Mouse (Mus musculus): ENCODE data around the gene Abhd17a. TPM values are rescaled to one million over a fixed set of nuclear protein-coding genes. Genes with fewer than 3 reads are reported as not detected.
A peak's percentile ranks its signal among the peaks of the same experiment; 100 is the strongest.

Abhd17a gene
- polyA plus RNA-seq, 1 experiment from 2014 or later: 84.9 TPM

DNA sequence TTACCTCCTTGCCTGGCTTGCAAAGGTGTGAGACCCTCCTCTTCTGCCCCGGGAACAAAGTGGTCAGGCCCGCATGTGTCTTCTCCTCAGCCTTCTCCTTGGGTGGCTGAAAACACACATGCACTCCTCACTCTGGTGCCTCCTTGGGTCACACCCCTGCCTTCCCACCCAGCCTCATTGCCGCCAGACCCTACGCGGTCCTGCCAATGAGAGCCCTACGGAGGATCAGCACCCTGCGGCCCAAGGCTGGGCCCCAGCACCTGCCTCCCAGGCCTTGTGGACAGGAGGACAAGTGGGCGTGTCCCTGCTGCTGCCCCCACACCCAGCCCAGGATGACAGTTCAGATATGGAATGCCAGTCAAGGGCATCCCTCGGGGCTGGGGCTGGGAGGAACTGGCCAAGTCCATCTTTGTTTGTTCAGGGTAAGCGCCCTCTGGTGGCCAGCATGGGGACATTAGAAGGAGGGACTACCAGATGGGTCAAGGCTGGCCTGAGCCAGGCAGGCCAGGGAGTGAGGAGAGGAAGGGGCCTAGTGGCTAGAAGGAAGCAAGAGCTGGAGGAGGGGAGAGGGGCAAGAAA is 41.6 kb downstream of the Abhd17a start:
- DNase-seq (ENCODE audit: low spot score): peak; percentile 78
- no peaks in the 10 kb centered on the region for H3K27me3 ChIP-seq (replicated peaks; ENCODE audit: low read depth, poor library complexity, severe bottlenecking)
- no peak overlapping the region for H3K27ac ChIP-seq (replicated peaks)
- peaks cover 80% of the 10 kb centered on the region for H3K36me3 ChIP-seq (replicated peaks)
- H3K9me3 ChIP-seq: no peaks in the 10 kb centered on the region
- 76% methylated on average over 10 of the region's 10 CpGs for WGBS
- peaks cover 16% of the 10 kb centered on the region; the same call in 1 of the 2 replicates for H3K4me1 ChIP-seq
- H3K4me3 ChIP-seq: peak overlapping the region; percentile 9; the same call in 1 of the 2 replicates

DNA sequence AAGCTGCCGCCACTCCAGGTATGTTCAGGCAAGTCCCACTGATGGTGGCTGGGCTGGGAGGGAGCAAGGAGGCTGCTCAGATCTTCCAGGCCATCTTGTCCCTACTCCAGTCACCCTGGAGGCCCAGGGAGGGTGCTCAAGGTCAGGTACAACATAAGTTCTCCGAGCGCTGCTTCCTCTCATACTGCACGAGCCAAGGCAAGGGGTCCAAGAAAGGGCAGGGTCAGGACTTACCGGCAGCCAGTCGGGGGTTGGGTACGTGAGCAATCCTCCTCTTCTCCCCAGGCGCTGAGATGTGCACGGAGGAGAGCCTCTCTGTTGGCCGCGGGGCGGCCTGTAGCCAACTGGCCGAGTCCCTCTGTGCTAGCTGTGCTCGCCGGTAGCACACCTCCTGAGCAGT is 42.6 kb downstream of the Abhd17a start:
- Histone ChIP-seq H3K4me3 (no peak overlapping the region), H3K36me3 (replicated peaks) (peaks cover 87% of the 10 kb centered on the region), H3K9me3 (no peaks in the 10 kb centered on the region), H3K27me3 (replicated peaks; ENCODE audit: low read depth, poor library complexity, severe bottlenecking) (no peaks in the 10 kb centered on the region), H3K4me1 (peaks cover 9% of the 10 kb centered on the region; the same call in 1 of the 2 replicates), H3K27ac (replicated peaks) (no peak overlapping the region)
- no peak for DNase-seq (ENCODE audit: low spot score)
- WGBS: 93% methylated on average over 15 of the region's 15 CpGs

DNA sequence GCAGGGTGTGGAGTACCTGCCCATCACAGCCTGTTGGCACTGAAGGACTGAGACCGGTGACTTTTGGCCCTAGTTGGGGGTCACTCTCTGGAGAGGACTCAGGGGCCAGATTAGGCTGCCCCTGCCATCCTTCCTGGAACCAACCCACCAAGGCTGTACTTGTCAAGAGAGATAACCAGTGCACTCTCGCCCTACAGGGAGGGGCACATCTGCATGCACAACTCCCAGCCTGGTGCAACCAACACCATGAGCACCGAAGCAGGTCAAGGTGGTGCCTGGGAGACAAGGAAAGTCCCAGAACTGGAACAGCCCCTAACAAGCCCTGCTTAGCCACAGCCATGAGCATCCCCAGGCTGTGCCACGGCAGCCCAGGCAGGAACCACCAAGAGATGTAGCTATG is 43.2 kb downstream of the Abhd17a start:
- DNase-seq (ENCODE audit: low spot score): no peak
- H3K4me3 ChIP-seq: no peak overlapping the region
- no peaks in the 10 kb centered on the region for H3K9me3 ChIP-seq
- no peak overlapping the region for H3K27ac ChIP-seq (replicated peaks)
- H3K27me3 ChIP-seq (replicated peaks; ENCODE audit: low read depth, poor library complexity, severe bottlenecking): no peaks in the 10 kb centered on the region
- 96% methylated on average over 4 of the region's 4 CpGs for WGBS
- H3K36me3 ChIP-seq (replicated peaks): peaks cover 91% of the 10 kb centered on the region
- peaks cover 9% of the 10 kb centered on the region; the same call in 1 of the 2 replicates for H3K4me1 ChIP-seq

DNA sequence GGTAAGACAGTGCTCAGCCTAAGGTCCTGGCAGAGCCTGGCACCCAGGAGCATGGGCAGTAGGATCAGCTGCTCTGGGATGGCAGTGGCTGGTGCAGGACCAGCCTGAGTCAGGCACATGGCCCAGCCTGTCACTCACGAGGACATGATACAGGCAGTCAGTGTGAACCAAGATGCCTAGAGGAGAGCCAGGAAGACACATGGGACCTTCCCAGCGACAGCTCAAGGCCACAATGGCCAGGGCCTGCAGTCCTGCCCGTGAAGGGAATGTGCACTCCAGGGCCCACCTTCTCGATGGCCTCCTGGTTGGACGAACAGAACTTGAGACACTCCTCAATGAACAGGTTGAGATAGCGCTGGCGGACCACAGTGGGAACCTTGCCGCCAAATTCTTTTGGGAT is 44.6 kb downstream of the Abhd17a start:
- Histone ChIP-seq H3K4me3 (no peak overlapping the region), H3K27ac (replicated peaks) (no peak overlapping the region), H3K36me3 (replicated peaks) (peaks cover 100% of the 10 kb centered on the region), H3K4me1 (peaks cover 9% of the 10 kb centered on the region; the same call in 1 of the 2 replicates), H3K27me3 (replicated peaks; ENCODE audit: low read depth, poor library complexity, severe bottlenecking) (no peaks in the 10 kb centered on the region), H3K9me3 (no peaks in the 10 kb centered on the region)
- no peak for DNase-seq (ENCODE audit: low spot score)
- 91% methylated on average over 8 of the region's 8 CpGs for WGBS

DNA sequence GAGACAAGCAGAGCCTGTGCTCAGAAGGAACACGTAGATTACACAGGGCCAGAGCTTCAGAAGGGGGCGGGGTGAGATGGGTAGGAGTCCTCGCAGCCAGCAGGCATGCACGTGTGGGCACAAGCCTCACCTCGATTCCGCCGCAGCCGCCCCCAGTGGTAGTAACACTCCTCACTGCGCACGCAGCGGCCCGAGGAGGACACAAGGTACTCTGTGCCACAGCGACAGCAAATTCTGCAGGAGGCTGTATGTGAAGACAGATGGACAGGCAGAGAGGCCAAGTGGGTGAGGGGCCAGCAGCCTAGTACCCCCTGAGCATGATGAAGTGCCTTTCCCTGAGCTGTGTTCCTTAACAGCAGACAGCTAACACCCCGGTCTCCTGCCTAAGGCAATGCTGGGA is 46.3 kb downstream of the Abhd17a start:
- no peak for DNase-seq (ENCODE audit: low spot score)
- Histone ChIP-seq H3K27ac (replicated peaks) (no peak overlapping the region), H3K9me3 (no peaks in the 10 kb centered on the region), H3K36me3 (replicated peaks) (peaks cover 83% of the 10 kb centered on the region), H3K4me1 (peaks cover 11% of the 10 kb centered on the region), H3K4me3 (no peak overlapping the region), H3K27me3 (replicated peaks; ENCODE audit: low read depth, poor library complexity, severe bottlenecking) (peaks cover 3% of the 10 kb centered on the region; the same call in 1 of the 2 replicates)
- 96% methylated on average over 14 of the region's 14 CpGs for WGBS

DNA sequence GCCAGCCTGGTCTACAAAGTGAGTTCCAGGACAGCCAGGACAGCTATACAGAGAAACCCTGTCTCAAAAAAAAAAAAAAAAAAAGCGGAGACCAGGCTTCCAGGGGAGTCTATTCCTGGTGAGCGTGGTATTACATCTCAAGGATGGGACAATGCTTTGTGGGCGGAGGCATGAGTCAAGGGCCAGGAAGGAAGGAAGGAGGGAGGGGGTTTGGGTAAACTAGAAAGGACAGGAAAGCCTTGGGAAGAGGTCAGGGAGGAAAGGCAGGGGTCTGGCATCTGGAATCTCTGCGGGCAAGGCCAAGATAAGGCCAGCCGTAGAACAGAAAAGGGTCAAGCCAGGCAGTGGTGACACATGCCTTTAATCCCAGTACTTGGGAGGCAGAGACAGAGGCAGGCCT is 50.6 kb downstream of the Abhd17a start:
- Histone ChIP-seq H3K27ac (replicated peaks) (no peak overlapping the region), H3K36me3 (replicated peaks) (peaks cover 39% of the 10 kb centered on the region), H3K4me1 (peaks cover 27% of the 10 kb centered on the region), H3K27me3 (replicated peaks; ENCODE audit: low read depth, poor library complexity, severe bottlenecking) (peaks cover 46% of the 10 kb centered on the region), H3K4me3 (no peak overlapping the region), H3K9me3 (no peaks in the 10 kb centered on the region)
- WGBS: 38% methylated on average over 5 of the region's 5 CpGs
- DNase-seq (ENCODE audit: low spot score): no peak

DNA sequence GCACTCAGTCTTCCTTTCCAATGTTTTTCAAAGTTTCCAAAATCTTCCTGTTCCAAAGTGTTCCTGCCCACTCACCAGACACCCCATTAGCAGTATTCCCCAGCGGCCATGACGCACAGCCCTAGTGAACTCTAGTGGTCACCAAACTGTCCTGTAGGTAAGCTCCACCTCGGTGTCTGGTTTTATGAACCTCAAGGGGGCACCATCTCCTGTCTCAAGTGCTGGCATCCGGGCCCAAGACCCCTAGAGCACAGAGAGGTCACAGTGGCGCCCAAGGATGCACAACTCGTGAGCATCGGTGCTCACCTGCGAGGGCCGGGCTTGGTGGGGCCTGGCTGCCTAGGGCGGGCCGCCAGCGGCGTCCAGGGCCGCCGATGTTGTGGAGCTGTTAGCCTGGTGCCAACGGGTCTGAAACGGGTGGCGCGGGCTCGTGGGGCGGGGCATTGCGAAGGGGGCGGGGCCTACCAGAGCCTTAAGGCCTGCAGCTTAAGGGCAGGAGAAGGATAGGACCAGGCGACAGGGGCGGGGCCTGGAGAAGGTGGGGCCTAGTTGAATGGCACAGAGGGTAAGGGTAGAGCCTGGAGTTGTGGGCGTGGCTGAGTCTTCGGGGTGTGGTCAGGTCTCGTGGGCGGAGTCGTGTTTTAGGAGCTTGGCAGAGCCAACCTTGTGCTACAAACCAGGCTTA is 51.3 kb downstream of the Abhd17a start, which contains the start of gene Atp8b3:
Gene Atp8b3 (minus strand): TSS at position 415 of the 685 bp plus-strand sequence.
- Histone ChIP-seq H3K27ac (replicated peaks) (no peak within 1 kb of the TSS), H3K9me3 (no peaks in the 10 kb centered on the region), H3K4me3 (peak within 1 kb of the TSS; percentile 50), H3K4me1 (peaks cover 34% of the 10 kb centered on the region), H3K27me3 (replicated peaks; ENCODE audit: low read depth, poor library complexity, severe bottlenecking) (peaks cover 52% of the 10 kb centered on the region), H3K36me3 (replicated peaks) (peaks cover 33% of the 10 kb centered on the region)
- peak; percentile 83 for DNase-seq (ENCODE audit: low spot score)
- WGBS: 3% methylated on average over 30 of the region's 30 CpGs

DNA sequence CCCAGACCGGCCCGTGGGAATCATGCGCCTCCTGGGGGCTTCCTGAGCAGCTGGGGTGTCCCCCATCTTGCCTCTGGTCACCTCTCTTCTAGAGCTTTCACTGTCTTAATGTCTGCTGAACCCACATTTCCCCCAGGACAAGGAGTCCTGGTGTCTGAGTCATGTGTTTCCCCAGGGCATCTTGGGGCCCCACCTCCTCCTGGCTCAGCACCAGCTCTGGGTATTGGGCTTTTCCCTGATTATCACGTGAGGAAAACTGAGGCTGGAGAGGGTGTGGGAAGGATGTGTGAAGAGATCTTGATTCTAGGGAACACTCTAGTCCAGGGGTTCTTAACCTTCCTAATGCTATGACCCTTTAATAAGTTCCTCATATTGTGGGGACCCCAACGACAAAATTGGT is 52.0 kb downstream of the Abhd17a start:
- 60% methylated on average over 5 of the region's 5 CpGs for WGBS
- Histone ChIP-seq H3K27ac (replicated peaks) (no peak overlapping the region), H3K4me3 (no peak overlapping the region), H3K27me3 (replicated peaks; ENCODE audit: low read depth, poor library complexity, severe bottlenecking) (peaks cover 52% of the 10 kb centered on the region), H3K4me1 (peaks cover 37% of the 10 kb centered on the region), H3K9me3 (no peaks in the 10 kb centered on the region), H3K36me3 (replicated peaks) (peaks cover 26% of the 10 kb centered on the region)
- no peak for DNase-seq (ENCODE audit: low spot score)

DNA sequence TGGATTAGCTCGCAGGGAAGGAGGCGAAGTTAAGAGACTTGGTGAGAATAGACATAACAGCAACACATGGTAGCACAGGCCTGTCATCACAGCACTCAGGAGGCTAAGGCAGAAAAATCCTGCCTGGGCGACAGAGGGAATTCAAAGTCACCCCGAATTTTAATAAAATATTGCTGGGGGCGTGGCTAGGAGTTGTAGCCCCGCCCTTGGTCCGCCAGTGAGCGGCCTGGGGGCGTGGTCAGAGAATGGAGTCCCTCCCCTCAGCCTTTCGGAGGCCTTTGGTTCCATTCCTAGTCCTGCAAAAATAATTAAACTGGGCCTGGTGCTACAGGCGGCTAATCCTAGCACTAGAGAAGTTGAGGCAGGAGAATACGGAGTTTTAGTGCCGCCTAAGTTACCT is 54.4 kb downstream of the Abhd17a start:
- 11% methylated on average over 13 of the region's 13 CpGs for WGBS
- Histone ChIP-seq H3K4me1 (peaks cover 37% of the 10 kb centered on the region), H3K9me3 (no peaks in the 10 kb centered on the region), H3K36me3 (replicated peaks) (peaks cover 2% of the 10 kb centered on the region; the same call in 1 of the 2 replicates), H3K4me3 (peak overlapping the region; percentile 30; the same call in 1 of the 2 replicates), H3K27ac (replicated peaks) (no peak overlapping the region), H3K27me3 (replicated peaks; ENCODE audit: low read depth, poor library complexity, severe bottlenecking) (peaks cover 52% of the 10 kb centered on the region)
- no peak for DNase-seq (ENCODE audit: low spot score)

DNA sequence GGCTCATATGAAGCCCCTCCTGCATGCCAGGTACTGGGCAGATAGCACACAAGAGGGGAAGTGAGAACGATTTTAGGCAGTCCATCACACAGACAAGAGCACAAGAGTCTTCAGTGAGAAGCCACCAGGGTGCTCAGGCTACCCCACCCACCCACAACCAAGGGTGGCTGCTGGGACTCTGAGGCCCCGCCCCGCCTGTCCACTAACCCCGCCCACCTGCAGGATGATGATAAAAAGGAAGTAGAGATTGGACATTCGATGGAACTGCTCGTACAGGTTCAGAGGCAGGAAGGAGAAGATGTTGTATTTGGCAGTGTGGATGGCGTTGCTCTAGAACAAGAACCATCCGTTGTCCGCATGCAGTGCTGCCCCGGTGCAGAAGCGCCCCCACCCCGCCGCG is 55.1 kb downstream of the Abhd17a start:
- H3K27me3 ChIP-seq (replicated peaks; ENCODE audit: low read depth, poor library complexity, severe bottlenecking): peaks cover 52% of the 10 kb centered on the region
- peaks cover 37% of the 10 kb centered on the region for H3K4me1 ChIP-seq
- no peaks in the 10 kb centered on the region for H3K36me3 ChIP-seq (replicated peaks)
- peak overlapping the region; percentile 30 for H3K4me3 ChIP-seq
- DNase-seq (ENCODE audit: low spot score): no peak
- WGBS: 13% methylated on average over 14 of the region's 14 CpGs
- no peak overlapping the region for H3K27ac ChIP-seq (replicated peaks)
- H3K9me3 ChIP-seq: no peaks in the 10 kb centered on the region

DNA sequence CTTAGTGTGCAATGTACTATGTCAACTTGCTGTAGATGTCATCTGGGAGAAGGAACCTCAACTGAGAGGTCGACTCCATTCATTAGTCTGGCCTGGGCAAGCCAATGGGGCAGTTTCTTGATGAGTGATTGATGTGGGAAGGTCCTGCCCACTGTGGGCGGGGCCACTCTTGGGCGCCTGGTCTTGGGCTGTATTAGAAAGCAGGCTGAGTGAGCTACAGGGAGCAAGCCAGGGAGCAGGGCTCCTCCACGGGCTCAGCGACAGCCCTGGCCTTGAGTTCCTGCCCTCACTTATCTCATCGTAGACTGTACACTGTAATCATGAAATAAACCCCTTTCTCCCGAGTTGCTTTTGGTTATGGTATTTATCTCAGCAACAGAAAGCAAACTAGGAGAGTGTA is 56.4 kb downstream of the Abhd17a start:
- Histone ChIP-seq H3K4me3 (no peak overlapping the region; the same call in 1 of the 2 replicates), H3K9me3 (no peaks in the 10 kb centered on the region), H3K27ac (replicated peaks) (no peak overlapping the region), H3K36me3 (replicated peaks) (no peaks in the 10 kb centered on the region), H3K27me3 (replicated peaks; ENCODE audit: low read depth, poor library complexity, severe bottlenecking) (peaks cover 47% of the 10 kb centered on the region), H3K4me1 (peaks cover 29% of the 10 kb centered on the region)
- 16% methylated on average over 7 of the region's 7 CpGs for WGBS
- peak; percentile 50 for DNase-seq (ENCODE audit: low spot score)

All from embryonic facial prominence, embryonic 10.5 days (tissue).